Mouse (Mus musculus) lung, postnatal 10 days (tissue): ENCODE measurements around the gene Armc7.

ENCODE experiments used
- DNase-seq: peaks from one replicate; pipeline ENCODE4 v3.0.0; 2021

The Armc7 gene

GRCm38 (mm10) chr11:115534759-115535371 lies 59.4 kb downstream of the Armc7 start:
- no peak for DNase-seq

- DNase-seq, result peak; percentile 78
These were observed 60.1 kb downstream of the Armc7 start for GRCm38 (mm10) chr11:115535401-115536037.

- DNase-seq, result peak; percentile 99
These were observed 60.7 kb downstream of the Armc7 start, which contains the start of gene Sumo2 for GRCm38 (mm10) chr11:115536038-115536681. Sumo2 (minus strand) TSS chr11:115536276.

GRCm38 (mm10) chr11:115536856-115537568 lies 61.5 kb downstream of the Armc7 start:
- no peak for DNase-seq

GRCm38 (mm10) chr11:115538045-115538444 lies 62.6 kb downstream of the Armc7 start:
- no peak for DNase-seq
